Mouse (Mus musculus) right cerebral cortex, postnatal 4 days (tissue): ENCODE measurements around the gene Spsb1.

Experiments
- DNase-seq: peaks from one replicate; pipeline ENCODE4 v3.0.0-alpha.2; 2022

Gene Spsb1

DNA sequence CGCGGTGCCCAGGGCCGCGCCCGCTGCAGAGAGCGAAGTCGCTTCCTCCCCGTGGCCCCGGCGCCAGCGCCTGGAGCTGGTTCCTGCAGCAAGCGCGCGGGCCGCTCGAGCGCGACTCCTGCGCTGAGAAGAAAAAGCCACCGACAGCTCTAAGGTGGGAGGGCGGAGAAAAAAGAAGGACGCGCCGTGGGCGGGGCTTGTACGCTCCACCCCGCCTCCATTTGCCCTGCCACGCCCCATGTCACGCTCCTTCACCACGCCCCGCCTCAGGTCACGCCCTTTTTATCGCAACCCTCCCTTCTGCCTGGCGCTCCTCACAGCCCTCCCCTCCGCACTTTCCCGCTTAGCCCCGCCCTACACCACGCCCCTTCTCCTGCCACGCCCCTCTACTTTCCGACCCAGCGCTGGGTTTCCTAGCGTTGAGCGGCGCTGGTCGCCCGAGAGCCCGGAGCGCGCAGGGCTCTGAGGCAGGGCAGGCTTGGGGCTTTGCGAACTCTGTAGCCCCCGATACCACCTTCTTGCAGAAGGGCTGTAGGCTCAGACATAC lies at the start of gene Spsb1:
Gene Spsb1 (minus strand): TSS at position 151 of the 547 bp plus-strand sequence.
- peak; percentile 83 for DNase-seq

DNA sequence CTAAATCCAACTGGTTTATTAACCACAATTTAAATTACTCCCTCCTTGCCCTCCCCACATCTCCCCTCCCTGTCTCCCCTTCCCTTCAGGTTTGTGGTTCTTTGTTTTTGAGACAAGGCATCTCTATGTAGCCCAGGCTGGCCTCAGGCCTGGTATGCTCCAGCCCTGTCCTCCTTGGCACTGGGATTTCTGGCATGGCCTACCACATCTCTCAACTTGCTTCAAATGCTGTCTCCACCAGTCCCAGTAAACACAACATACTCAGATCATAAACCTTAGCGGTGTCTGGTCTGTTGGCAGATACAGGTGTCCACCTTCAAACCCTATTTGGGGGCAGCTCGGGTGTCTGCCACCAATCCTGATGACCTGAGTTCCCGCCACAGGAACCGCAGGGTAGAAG lies 48.8 kb upstream of the Spsb1 start:
- no peak for DNase-seq

DNA sequence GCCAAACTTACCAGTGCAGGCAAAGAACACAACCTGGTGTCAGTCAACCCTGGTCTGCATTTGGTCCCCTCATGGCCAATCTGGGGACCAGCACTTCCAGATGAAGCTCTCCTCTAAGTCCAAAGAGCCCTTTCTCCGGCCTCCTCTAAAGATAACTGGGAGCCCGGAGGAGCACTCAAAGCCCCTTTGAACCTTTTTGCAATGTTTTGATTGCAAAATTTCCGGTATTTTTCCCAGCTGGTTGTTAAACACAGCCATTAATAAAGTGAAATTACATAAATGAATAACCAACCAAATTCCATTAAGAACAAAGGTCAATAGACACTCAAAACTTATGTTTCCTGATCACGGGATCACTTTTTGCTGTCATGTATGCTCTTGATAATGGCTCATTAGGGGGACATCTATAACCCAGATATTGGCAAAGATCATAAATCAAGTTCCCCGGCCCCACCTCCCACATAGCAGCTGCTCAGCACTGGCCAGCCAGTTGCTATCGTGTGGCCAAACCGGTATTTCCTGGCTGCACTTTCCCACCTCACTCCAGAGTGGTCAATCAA lies 48.3 kb upstream of the Spsb1 start:
- no peak for DNase-seq

DNA sequence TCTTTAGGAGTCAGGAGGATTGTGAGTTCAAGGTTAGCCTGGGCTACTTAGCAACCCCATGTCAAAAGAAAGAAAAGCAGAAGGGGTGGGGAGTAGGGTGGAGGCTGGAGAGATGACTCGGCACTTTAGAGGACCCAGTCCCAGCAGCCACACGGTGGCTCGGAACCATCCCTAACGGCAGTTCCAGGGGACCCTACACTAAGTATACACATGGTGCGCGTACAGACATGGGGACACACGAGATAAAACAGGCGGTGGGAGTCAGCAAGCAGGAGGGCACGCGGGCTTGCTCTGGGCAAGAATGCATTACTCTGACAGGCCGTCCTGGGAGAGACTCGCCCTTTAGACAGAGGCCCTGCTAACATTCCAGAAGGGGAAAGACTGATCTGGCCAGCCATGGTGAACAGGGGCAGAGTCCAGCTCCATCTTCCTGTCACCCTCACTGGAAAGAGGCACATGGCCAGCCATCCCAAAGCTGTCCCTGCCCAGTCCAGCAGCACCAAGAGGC lies 47.2 kb upstream of the Spsb1 start:
- no peak for DNase-seq

DNA sequence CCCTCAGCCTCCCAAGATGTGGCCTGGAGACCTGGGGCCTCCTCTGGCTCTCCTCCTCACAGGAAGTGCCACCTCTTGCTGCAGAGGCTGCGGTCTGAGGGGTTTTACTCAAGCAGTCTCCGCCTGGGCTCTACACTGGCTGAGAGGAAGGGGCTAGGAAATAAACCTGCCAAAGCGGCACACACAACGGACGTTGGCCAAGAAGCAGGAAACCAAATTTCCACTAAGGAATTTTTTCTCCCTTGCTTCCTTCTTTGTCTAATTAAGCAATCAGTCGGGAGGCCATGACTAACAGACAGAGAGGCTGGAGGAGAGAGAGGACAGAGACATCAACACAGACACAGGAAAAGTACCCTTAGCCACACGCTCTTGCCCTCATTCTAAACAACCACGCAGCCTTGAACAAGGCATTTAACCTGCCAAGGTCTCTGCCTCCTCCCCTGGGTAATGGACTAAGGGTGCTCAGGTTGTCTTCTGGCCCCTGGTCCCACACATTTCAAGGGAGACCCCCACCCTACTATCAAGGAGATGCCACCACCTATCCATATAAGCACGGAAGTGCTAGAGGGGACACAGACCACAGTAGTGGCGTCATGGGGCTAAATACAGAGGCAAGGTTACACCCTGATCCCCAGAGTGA lies 46.5 kb upstream of the Spsb1 start:
- DNase-seq, result no peak

DNA sequence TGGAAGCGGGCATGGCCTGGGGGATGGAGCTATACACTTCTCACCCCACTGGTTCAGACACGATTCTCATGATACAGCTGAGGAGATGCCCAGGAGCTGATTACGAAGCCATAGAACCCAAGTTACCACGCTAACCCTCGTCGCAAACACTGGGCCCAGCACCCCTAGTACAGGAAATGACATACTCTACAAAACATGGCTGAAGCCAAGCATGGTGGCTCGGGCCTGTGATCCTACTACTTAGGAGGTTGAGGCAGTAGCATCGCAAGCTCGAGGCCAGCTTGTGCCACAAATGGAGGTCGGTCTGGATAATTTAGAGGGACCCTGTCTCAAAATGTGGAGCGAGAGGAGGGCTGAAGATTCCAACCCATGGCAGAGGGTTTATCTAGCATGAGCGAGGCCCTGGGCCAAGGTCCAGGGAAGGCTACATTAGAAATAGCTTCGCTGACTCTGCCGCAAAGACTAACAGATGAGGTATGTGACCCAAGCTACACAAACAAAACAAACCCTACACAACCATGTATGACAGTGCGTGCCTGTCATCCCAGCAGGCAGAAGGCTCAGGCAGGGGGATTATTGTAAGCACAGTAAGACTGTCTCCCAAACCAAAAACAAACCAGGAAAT lies 45.2 kb upstream of the Spsb1 start:
- no peak for DNase-seq

DNA sequence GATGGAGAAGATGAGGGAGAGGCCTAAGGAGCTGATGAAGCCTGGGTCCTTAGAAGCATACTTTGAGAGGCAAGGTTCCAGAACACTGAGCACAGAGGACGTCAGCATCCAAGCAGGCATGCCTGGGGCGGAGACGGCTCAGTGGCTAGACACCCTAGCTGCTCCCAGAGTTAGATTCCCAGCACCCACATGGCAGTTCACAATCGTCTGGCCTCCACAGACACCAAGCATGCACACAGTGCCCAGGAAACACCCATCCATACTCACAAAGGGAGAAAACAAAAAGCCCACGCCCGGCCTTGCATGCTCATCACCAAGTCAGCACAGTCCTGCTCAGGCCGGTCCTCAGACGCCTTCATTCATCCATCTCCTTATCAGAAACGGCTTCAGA lies 44.7 kb upstream of the Spsb1 start:
- DNase-seq, result no peak

DNA sequence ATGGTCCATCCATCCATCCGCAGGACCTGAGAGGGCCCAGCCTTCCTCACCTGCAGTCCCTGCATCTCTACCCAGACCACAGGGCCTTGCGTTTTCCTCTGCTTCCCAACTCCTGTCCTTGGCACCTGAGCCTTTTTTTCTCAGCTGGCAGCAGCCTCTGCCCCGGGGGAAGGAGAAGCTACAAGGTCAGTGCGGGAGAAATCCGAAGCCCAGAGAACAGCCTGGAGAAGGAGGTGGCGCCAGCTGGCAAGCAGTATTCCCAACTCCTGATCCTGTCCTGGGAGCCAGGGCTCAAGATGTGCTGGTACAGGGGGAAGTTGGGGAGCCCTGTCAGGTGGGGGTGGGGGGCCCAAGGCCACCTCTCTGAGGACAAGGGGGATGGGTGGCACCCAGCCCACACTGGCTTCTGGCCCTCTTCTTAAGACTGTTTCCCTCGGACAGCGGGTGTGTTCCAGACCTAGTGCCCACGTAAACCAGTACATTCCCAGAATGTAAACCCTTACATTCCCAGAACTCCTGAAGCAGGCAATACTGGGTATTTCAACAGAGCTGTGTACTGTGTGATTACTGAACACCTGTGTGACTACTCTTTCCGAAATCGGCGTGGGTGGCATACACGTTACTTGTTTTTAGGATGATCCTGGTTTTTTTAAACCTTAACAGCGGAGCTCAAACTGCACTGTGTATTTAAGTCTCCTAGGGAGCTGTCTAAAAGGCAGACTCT lies 44.1 kb upstream of the Spsb1 start:
- DNase-seq, result no peak

DNA sequence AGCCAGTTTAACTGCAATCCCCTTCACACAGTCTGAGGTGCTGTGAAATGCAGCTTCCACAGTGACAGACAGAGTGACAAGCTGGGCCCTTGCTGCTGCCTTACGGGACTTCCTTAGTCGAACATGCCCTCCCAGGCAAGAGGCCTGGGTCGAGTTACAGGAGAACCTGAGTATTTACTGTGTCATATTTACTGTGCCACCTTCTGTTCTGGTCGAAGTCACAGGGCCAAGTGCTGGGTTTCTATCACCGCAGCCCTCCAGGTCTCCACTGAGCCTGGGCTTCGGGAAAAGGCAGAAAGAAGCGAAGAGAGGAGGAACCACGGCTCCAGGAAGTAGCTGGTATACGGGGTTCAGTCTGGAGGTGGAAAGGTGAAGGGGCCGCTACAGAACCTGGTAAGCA lies 43.2 kb upstream of the Spsb1 start:
- DNase-seq, result no peak

DNA sequence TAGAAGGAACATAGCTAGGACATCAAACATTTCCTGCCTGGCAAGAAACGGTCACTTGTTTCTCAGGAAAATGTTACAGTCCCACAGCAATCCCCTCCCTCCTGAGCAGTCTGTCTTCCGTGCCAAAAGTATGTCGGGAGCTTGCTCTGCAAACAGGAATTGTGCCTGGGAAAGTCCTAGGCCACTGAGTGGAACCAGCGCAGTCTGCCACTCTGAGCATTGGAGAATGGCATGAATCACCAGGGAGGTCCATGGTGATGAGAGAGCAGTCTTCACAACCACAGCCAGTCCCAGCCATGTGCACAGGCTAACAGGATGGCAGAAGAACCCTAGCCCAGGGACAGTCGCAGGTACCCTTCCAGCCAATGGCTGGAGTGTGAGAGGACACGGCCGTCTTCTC lies 41.6 kb upstream of the Spsb1 start:
- no peak for DNase-seq

DNA sequence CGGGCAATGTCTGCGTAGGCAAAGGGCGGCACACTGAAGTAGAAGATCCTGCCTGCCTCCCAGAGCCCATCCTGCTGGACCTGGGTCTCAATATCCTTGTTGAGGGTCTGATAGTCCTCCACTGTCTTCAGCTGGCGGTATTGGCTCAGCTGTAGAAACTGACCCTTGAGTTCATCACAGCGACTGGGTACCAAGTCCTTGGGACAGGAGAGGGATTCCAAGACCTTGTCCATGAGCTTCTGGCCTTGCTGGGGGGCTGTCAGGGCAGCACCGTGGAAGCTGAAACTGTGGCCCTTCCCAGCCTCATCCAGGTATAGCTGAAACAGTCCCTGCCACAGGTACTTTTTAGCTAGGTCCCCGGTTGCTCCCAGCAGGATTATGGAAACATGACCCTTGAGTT lies 41.1 kb upstream of the Spsb1 start:
- DNase-seq, result no peak

DNA sequence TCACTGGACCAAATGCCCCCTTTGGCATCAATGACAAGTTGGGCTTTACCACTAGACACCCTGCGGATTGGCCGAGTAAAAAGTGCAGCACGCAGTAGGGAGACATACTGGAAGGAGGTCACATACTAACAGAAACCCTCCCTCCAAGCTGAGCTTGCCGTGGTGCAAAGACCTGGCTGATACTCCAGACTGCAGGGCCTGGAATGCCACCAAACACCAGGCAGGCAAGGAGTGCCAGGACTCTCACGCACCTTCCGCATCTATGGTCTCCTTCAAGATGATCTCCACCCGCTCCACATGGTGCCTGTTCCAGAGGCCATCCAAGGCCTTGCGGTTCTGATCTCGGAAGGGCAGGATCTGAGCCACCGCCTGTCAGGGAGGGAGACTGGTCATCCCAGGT lies 39.4 kb upstream of the Spsb1 start:
- no peak for DNase-seq

DNA sequence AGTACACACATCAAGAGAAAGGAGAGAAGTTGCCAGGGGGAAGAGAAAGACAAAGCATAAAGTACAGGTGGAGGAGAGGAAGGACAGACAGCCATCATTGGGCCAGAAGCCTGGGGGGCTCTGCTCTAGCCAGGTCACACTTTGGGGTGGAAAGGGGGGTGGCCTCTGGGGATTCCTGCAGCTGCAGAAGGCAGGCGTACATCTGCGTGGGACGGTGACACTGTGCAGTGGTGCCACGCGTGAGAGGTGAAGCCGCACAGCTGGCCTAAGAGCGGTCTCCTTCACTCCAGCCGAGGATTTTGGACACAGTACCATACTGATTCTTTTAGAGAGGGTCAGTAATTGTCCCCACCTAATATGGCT lies 37.8 kb upstream of the Spsb1 start:
- no peak for DNase-seq

DNA sequence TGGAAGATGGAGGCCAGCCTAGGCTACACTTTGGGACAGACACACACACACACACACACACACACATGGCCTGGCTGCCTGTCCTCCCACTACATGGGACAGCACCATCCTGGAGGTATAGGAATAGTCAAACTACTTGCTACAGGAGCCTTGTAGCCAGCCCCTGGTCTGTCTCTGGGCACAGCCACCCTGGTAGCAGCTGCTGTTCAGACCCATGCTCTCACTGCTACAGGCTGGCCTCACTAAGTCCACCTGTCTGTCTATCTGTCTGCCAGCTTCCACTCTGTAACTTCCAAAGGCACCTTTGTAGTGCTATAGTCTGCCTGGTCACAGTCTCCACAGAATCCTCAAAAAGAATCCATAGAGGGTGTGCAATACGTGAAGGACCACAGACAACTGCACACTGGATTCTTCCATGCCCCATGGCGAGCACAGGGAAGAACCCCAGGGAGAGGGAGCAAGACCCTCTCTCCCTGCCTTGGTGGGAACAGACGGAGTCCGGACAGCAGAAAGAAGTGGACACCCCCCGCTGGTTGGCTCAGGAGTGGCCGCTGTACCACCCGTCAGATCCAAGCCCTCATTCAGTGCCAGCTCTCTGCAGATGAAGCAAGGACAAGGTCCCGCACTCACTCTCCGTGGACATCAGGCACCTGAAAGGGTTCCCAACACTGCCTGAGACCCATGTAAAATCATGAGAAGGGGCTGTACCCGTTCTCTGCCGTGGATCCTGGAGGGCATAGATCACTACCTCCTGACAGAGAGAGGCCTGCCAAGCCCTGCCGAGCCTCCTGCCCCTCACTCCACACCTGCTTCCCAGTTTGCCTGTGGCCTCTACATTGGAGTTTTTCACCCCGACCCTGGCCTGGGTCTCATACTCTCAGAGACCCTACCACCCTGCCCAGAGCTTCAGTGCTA lies 37.2 kb upstream of the Spsb1 start:
- no peak for DNase-seq

DNA sequence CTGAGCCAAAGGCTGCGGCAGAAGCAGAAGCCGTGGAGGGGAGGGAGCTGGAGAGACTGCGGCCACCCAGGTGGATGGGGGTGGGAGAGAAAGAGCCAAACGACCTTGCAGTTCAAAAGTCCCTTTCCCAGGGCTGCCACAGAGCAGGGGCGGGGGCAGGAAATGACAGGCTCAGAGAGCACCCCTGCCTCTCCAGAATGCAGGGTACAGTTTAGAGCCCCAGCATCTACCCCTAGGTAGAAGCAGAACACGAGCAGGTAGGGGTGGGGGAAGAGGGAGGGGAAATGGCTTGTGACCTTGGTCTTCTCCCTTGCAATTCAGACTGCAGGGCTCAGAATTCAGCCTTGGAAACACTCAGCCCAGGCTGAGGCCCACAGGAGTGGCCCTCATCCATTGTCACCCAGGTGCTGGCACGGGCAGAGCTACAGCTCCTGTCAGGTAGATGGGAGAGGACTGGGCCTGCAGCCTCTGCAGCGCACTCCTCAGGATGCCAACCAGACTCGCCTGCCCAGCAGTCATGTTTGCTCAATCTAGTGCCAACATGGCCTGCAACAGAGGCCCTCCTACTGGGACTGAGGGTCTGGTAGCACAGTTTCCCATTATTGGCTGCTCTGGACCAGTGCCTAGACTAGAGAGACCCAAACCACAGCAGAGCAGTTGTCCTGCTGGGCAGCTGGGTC lies 36.3 kb upstream of the Spsb1 start:
- DNase-seq, result no peak

DNA sequence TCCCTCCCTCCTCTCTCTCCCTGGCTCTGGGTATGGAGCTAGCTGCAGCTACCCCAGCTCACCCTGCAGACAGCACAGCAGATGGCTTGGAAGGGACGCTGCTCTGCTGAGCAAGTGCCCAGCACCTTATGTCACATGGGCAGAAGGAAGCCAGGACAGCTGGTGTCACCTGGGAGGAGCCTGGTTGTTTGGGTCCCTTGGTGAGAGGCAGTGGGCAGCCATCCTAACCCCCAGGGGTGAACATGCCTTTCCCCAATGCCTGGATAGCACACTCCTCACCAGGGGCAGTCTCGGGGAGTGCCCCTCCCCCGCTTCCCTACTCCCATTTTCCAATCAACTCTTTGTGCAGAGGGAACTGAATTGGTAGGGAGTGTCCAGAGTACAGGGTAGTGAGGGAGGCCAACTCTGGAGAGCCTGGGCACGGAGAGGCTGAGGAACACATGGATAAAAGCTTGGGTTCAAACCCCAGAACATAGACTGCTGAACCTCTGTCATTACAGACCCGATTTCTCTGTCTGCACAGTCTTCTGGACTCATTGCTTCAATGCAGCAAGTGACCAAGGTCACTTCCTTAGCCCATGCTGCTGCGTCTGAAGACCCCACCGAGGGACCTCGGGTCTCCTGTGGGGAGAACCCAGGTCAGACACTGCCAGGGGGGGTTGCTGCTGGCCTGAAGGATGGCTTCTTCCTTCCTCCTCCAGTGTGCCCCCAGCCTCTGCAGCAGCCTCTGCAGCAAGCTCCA lies 35.5 kb upstream of the Spsb1 start:
- peak; percentile 37 for DNase-seq

DNA sequence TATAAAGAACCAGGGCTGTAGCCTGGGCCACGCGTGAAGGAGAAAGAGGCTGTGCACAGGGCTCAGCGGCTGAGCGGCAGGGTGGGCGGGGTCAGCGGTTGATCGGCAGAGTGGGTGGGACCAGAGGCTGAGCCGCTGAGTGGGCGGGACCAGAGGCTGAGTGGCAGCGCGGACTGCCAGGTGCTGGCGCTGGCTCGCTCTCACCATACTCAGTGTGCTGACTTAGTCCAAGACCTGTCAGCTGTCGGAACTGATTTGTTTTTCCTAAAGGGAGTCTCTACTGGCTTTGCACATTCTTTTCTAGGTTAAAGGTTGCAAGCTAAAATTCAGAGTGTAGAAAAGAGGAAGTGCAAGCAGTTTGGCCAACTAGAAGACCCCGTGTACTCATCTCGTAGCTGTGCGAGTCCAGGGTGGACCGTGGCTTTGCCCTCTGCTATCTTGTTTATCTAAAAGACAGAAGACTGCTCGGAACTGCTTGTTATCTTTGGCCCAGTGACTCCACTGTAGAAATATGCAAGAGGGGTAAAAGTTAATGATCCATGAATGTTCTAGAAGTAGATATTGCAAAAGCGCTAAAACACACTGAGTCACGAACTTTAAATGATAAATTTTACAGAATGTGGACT lies 34.2 kb upstream of the Spsb1 start:
- peak; percentile 81 for DNase-seq

DNA sequence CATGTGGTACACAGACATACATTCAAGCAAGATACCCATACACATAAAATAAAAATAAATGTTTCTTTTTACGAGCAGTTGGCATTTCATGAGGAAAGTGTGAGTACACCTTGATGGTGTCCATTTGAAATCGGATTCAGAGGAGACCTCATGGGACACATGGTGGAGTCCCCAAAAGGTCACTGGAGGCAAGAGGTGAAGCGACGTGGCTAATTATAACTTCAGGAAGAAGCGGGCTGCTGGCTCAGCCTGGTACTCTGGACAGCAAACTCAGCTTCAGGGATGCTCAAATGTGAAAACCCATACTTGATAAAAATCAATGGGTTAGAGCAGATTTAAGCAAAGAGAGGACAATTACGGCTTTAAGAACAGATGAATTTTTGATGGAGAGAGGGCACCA lies 33.5 kb upstream of the Spsb1 start:
- no peak for DNase-seq

DNA sequence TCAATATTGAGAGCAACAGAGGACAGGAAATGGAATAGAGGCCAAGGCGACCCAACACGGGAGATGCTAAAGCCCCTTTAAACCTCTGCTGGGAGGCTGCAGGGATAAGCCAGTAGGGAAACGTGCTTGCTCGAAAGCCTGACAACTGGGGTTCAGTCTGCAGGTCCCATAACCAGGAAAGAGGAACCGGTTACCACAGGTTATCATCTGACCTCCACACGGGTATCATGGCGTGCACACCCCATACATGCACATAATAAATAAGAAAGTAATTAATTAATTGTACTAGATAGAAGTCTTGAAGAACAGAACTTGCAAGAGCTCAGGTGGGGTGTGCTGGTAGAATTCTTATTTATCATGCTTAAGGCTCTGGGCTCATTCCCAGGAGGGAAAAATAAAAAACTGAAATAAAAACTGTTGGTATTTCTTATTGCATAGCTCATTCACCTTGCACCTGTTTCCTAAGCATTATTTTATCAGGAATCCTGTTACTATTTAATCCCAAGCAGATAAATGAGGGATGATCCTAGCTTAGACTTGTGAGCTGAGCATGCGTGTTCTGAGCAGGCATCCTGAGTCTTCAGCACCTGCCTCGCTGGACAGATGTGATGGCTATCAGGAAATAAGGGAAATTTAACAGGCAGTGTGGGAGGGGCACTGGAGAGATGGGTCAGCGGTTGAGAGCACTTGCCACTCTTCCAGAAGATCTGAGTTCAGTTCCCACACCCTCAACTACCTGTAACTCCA lies 32.0 kb upstream of the Spsb1 start:
- no peak for DNase-seq
